Mouse (Mus musculus) MEL (cell line): ENCODE data around the gene Gna11. TPM values are rescaled to one million over a fixed set of nuclear protein-coding genes. Genes with fewer than 3 reads are reported as not detected.
A peak's percentile ranks its signal among the peaks of the same experiment; 100 is the strongest.

Experiments
- DNase-seq: peaks from one replicate; pipeline ENCODE4 v3.0.0; 2011; ENCODE audit warnings: low read depth, low spot score
- H3K27ac ChIP-seq: 2 replicates; pipeline ENCODE4 v1.5.1; 2012; ENCODE audit warnings: low read depth, mild to moderate bottlenecking, control low read depth, low read length, moderate library complexity; ENCODE audit not compliant: control insufficient read depth
- H3K27me3 ChIP-seq, 2 experiments: fragments of 150-350 bp in 1 of 2; sonication (generic) in 1 of 2; 2 replicates each; pipeline ENCODE4 v1.6.1; 2012; ENCODE audit warnings: low read length in 2 of 2, mild to moderate bottlenecking in 2 of 2, improper control_type of control experiment in 1 of 2, moderate library complexity in 1 of 2; ENCODE audit not compliant: insufficient read depth in 2 of 2, control insufficient read depth in 1 of 2
- H3K36me3 ChIP-seq, 2 experiments: 2 replicates each; pipeline ENCODE4 v1.6.1; 2012 to 2014; ENCODE audit warnings: low read length in 2 of 2, improper control_type of control experiment in 1 of 2, inconsistent platforms in 1 of 2, mild to moderate bottlenecking in 1 of 2; ENCODE audit not compliant: insufficient read depth in 2 of 2, control insufficient read depth in 1 of 2
- H3K4me1 ChIP-seq, 2 experiments: fragments of 150-350 bp in 1 of 2; sonication (generic) in 1 of 2; 2 replicates each; pipeline ENCODE4 v1.6.1; 2012; ENCODE audit warnings: low read length in 2 of 2, improper control_type of control experiment in 1 of 2, mild to moderate bottlenecking in 1 of 2; ENCODE audit not compliant: insufficient read depth in 2 of 2, control insufficient read depth in 1 of 2
- H3K4me3 ChIP-seq, 2 experiments: fragments of 150-350 bp in 1 of 2; sonication (generic) in 1 of 2; 2 replicates each; pipeline ENCODE4 v1.5.1; 2012; ENCODE audit warnings: low read depth in 2 of 2, low read length in 2 of 2, mild to moderate bottlenecking in 2 of 2, moderate library complexity in 2 of 2, control low read depth in 1 of 2, improper control_type of control experiment in 1 of 2; ENCODE audit not compliant: control insufficient read depth in 1 of 2, insufficient read depth in 1 of 2
- H3K79me2 ChIP-seq: 2 replicates; pipeline ENCODE4 v1.6.1; 2012; ENCODE audit warnings: mild to moderate bottlenecking, low read length, moderate library complexity; ENCODE audit not compliant: control insufficient read depth, poor library complexity, insufficient read depth
- H3K9ac ChIP-seq: 2 replicates; pipeline ENCODE4 v1.6.1; 2012; ENCODE audit warnings: low read depth, mild to moderate bottlenecking, control low read depth, low read length, moderate library complexity; ENCODE audit not compliant: control insufficient read depth, poor library complexity, severe bottlenecking
- H3K9me3 ChIP-seq: fragments of 150-350 bp; sonication (generic); replicated peaks from 2 replicates; pipeline ENCODE4 v1.6.1; 2012; ENCODE audit warnings: mild to moderate bottlenecking, low read length, improper control_type of control experiment, moderate library complexity; ENCODE audit not compliant: insufficient read depth
- BHLHE40 ChIP-seq: IDR thresholded peaks from 2 replicates; pipeline ENCODE4 v1.6.1; 2012; ENCODE audit warnings: low read depth, mild to moderate bottlenecking, inconsistent platforms, low read length, improper control_type of control experiment, borderline replicate concordance
- CHD2 ChIP-seq: IDR thresholded peaks from 2 replicates; pipeline ENCODE4 v1.6.1; 2011; ENCODE audit warnings: low read length, improper control_type of control experiment
- CTCF ChIP-seq, 3 experiments: IDR thresholded peaks in 2 of 3; conservative IDR thresholded peaks in 1 of 3; 2 replicates each; pipeline ENCODE4 v1.5.1; 2011 to 2012; ENCODE audit warnings: low read length in 3 of 3, low read depth in 2 of 3, mild to moderate bottlenecking in 2 of 3, improper control_type of control experiment in 1 of 3, inconsistent platforms in 1 of 3, mixed read lengths in 1 of 3, moderate library complexity in 1 of 3; ENCODE audit not compliant: control insufficient read depth in 1 of 3, insufficient read depth in 1 of 3, poor library complexity in 1 of 3, severe bottlenecking in 1 of 3
- ELF1 ChIP-seq: IDR thresholded peaks from 2 replicates; pipeline ENCODE4 v1.6.1; 2014; ENCODE audit warnings: low read depth, mild to moderate bottlenecking, inconsistent platforms, low read length, improper control_type of control experiment, moderate library complexity
- EP300 ChIP-seq, 2 experiments: IDR thresholded peaks; 2 replicates each; pipeline ENCODE4 v1.6.1; 2011; ENCODE audit warnings: improper control_type of control experiment in 2 of 2, low read length in 2 of 2, low read depth in 1 of 2, mild to moderate bottlenecking in 1 of 2
- GABPA ChIP-seq: IDR thresholded peaks from 2 replicates; pipeline ENCODE4 v1.6.1; 2012; ENCODE audit warnings: low read depth, mild to moderate bottlenecking, inconsistent platforms, low read length, improper control_type of control experiment, moderate library complexity
- MAX ChIP-seq: IDR thresholded peaks from 2 replicates; pipeline ENCODE4 v1.6.1; 2011; ENCODE audit warnings: low read length, improper control_type of control experiment
- MAZ ChIP-seq: IDR thresholded peaks from 2 replicates; pipeline ENCODE4 v1.6.1; 2012; ENCODE audit warnings: low read depth, mild to moderate bottlenecking, inconsistent platforms, low read length, improper control_type of control experiment
- MXI1 ChIP-seq: IDR thresholded peaks from 2 replicates; pipeline ENCODE4 v1.6.1; 2011; ENCODE audit warnings: mild to moderate bottlenecking, low read depth, low read length, improper control_type of control experiment
- NRF1 ChIP-seq: IDR thresholded peaks from 2 replicates; pipeline ENCODE4 v1.6.1; 2014; ENCODE audit warnings: low read depth, mild to moderate bottlenecking, inconsistent platforms, low read length, improper control_type of control experiment, moderate library complexity; ENCODE audit not compliant: poor library complexity, insufficient read depth, severe bottlenecking
- POLR2AphosphoS5 ChIP-seq: IDR thresholded peaks from 2 replicates; pipeline ENCODE4 v1.6.1; 2012; ENCODE audit warnings: low read depth, borderline replicate concordance, mild to moderate bottlenecking, inconsistent platforms, low read length, moderate library complexity, mixed read lengths
- RAD21 ChIP-seq: IDR thresholded peaks from 2 replicates; pipeline ENCODE4 v1.6.1; 2011; ENCODE audit warnings: mild to moderate bottlenecking, low read depth, low read length, improper control_type of control experiment
- SMC3 ChIP-seq: IDR thresholded peaks from 2 replicates; pipeline ENCODE4 v1.6.1; 2011; ENCODE audit warnings: low read depth, low read length, improper control_type of control experiment
- TAL1 ChIP-seq: IDR thresholded peaks from 2 replicates; pipeline ENCODE4 v1.6.1; 2012; ENCODE audit warnings: mild to moderate bottlenecking, inconsistent platforms, low read length, moderate library complexity, mixed read lengths
- TCF12 ChIP-seq: IDR thresholded peaks from 2 replicates; pipeline ENCODE4 v1.6.1; 2014; ENCODE audit warnings: low read depth, mild to moderate bottlenecking, inconsistent platforms, low read length, improper control_type of control experiment, moderate library complexity
- ZKSCAN1 ChIP-seq: IDR thresholded peaks from 2 replicates; pipeline ENCODE4 v1.6.1; 2012; ENCODE audit warnings: low read depth, mild to moderate bottlenecking, inconsistent platforms, low read length, improper control_type of control experiment, moderate library complexity
- ZNF384 ChIP-seq: IDR thresholded peaks from 2 replicates; pipeline ENCODE4 v1.6.1; 2012; ENCODE audit warnings: low read depth, mild to moderate bottlenecking, inconsistent platforms, low read length, improper control_type of control experiment
- polyA plus RNA-seq, 2 experiments: library from polyadenylated mRNA; stranded (reverse) in 1 of 2; unstranded in 1 of 2; fragments of >175 nt in 1 of 2; fragments of >200 nt in 1 of 2; gene quantifications; 2 replicates each; pipeline versions ENCODE4 v1.2.1 to v1.2.4; 2012; ENCODE audit warnings: low replicate concordance in 2 of 2, low read depth in 1 of 2; ENCODE audit not compliant: insufficient read length in 2 of 2, insufficient read depth in 1 of 2, missing spikeins in 1 of 2
- total RNA-seq: library from RNA; depleted of rRNA; stranded (reverse); fragments of 300-350 nt; gene quantifications from 2 replicates; pipeline ENCODE4 v1.2.3, GENCODE M21; 2012

Gna11 gene
- total and polyA plus RNA-seq, 3 experiments, result 14.1 to 18.4 TPM; not detected in 1

DNA sequence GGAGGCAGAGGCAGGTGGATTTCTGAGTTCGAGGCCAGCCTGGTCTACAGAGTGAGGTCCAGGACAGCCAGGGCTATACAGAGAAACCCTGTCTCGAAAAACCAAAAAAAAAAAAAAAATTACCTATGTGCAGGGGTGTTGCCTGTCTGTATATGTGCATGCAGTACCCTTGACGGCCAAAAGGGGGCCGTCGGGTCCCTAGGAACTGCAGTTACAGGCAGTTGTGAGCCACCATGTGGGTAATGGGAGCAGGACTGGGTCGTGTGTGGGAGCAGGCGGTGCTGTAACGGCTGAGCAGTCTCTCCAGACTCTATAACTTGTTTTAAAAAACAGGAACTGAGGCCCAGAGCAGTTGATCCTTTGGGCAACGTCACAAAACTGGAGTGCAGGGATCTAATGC lies 61.0 kb downstream of the Gna11 start (continued):
- TF ChIP-seq ZKSCAN1 (no peak), CHD2 (no peak), MXI1 (no peak), NRF1 (no peak), EP300 (IDR thresholded peaks at IDR 0.05; ENCODE audit: low read depth in 1 of 2, low read length in 2 of 2) (no peak), ZNF384 (peak; percentile 83), TAL1 (no peak), SMC3 (peak; percentile 53), TCF12 (no peak), MAX (0 out of 2 replicates have a peak, but pooled peaks have one; percentile 11), BHLHE40 (no peak)

GRCm38 (mm10) chr10:81482533-81482889 lies 62.5 kb downstream of the Gna11 start, which contains the start of gene Celf5:
TSS of gene Celf5 (minus strand) at chr10:81482709.
- no peaks in the 10 kb centered on the region for H3K79me2 ChIP-seq
- no peak for TF ChIP-seq GABPA
- peak; percentile 100 for TF ChIP-seq MAZ
- TF ChIP-seq CTCF (IDR thresholded peaks at IDR 0.05 in 2 of 3, conservative IDR thresholded peaks at IDR 0.05 in 1 of 3; ENCODE audit: control insufficient read depth in 1 of 3, insufficient read depth in 1 of 3, low read depth in 2 of 3, low read length in 3 of 3, poor library complexity in 1 of 3, severe bottlenecking in 1 of 3), result peak; percentile 51 to 95 (median 83); a peak in 5 of 6 replicates
- peak; percentile 8 for TF ChIP-seq RAD21
- TF ChIP-seq SMC3, result 0 out of 2 replicates have a peak, but pooled peaks have one; percentile 23

DNA sequence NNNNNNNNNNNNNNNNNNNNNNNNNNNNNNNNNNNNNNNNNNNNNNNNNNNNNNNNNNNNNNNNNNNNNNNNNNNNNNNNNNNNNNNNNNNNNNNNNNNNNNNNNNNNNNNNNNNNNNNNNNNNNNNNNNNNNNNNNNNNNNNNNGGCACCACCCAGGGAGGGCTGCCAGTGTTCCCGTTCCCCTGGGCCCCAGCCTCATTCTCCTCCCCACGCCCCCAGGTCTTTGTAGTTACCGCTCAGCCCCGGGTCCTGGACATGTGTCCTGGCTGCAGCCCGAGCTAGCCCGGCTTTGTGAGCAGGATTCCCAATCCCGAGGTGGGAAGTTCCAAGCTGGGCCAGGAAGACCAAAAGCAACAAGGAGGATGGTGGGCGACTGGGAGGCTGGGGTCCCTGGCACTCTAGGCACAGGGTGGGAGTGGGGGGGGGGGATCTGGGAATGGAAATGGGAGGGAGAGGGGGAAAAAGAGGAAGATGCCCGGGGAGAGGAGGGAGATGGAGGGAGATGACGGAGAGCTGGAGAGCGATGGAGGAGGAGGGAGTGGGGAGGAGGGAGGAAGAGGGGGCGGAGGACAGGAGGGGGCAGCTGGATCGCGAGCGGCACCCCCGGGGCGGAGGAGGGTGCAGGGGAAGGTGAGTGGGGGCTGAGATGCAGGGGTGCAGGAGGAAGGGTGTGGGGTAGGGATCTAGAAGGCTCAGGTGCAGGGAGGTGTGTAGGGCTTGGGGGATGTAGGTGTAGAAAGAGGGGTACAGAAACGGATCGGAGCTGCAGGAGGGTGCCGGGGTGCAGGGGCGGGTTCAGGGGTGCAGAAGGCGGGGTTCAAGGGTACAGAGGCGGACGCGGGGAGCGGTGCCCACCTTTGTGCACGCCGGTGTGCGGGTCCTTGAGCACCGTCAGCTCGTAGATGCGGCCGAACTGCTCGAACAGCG lies 63.1 kb downstream of the Gna11 start:
- no peaks in the 10 kb centered on the region for H3K36me3 ChIP-seq
- no peaks in the 10 kb centered on the region for H3K9me3 ChIP-seq
- peak overlapping the region; percentile 44; the same call in 1 of the 2 replicates for H3K9ac ChIP-seq
- DNase-seq, result no peak
- H3K4me3 ChIP-seq, result peak overlapping the region in 1 of 2 experiments; percentile 45; a peak in 3 of 4 replicates
- H3K4me1 ChIP-seq, result peaks cover 0 to 14% of the 10 kb centered on the region in 2 experiments; a peak in 2 of 4 replicates
- no peak overlapping the region for H3K27ac ChIP-seq
- no peak for TF ChIP-seq GABPA
- no peak for TF ChIP-seq ELF1
- no peak for TF ChIP-seq POLR2AphosphoS5
- TF ChIP-seq BHLHE40, result no peak
- TF ChIP-seq MXI1, result no peak
- no peak for TF ChIP-seq SMC3
- H3K27me3 ChIP-seq, result no peaks in the 10 kb centered on the region
- H3K79me2 ChIP-seq, result no peaks in the 10 kb centered on the region

More at GRCm38 (mm10) chr10:81482533-81482889, 62.5 kb downstream of the Gna11 start, which contains the start of gene Celf5:
- Histone ChIP-seq H3K27me3 (no peaks in the 10 kb centered on the region), H3K36me3 (no peaks in the 10 kb centered on the region), H3K4me3 (peak within 1 kb of the TSS; percentile 45 to 49; a peak in 3 of 4 replicates), H3K4me1 (peaks cover 0 to 14% of the 10 kb centered on the region in 2 experiments; a peak in 2 of 4 replicates), H3K9ac (peak within 1 kb of the TSS; percentile 44), H3K27ac (no peak within 1 kb of the TSS), H3K9me3 (no peaks in the 10 kb centered on the region)
- DNase-seq, result peak; percentile 62
